Mouse (Mus musculus) kidney, postnatal 14 days (tissue): Measurements from ENCODE around the gene Sec61g.
"Not testable (repeated sequence)": the region's sequence is repeated elsewhere in the genome, so short reads cannot be mapped to it uniquely, and the experiment has no call there.

Experiments used
- DNase-seq: peaks from one replicate; pipeline ENCODE4 v3.0.0; 2022; ENCODE audit warnings: mixed read lengths

The Sec61g gene

DNA sequence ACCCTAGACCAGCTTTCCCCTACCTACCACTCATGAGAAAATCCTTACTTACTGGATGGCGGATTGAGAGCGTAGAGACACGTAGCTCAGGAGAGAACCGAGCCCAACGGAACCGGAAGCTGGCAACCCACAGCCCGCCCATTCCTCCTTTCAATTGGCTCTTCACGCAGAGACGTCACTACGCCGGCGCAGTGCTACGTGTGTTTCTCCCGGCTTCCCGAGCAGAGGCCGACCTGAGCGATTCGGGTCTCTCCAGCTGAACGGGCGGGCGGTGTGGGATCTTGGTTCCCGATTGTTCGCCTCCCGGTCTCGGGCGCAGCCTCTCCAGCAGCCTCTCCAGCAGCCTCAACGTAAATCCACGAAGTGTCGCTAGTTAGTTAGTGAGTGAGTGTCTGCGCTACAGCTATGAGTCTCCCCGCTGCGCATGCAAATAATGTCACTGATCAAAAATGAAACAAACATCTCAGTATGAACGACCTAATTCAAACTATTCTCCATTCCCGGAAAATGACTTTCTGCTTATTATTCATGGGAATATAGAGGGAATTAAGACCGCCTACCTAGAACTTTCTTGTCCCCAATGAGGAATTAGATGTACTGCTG lies at the start of gene Sec61g:
Sec61g (minus strand) TSS at position 433 of the 603 bp plus-strand sequence.
- peak; percentile 94 for DNase-seq

DNA sequence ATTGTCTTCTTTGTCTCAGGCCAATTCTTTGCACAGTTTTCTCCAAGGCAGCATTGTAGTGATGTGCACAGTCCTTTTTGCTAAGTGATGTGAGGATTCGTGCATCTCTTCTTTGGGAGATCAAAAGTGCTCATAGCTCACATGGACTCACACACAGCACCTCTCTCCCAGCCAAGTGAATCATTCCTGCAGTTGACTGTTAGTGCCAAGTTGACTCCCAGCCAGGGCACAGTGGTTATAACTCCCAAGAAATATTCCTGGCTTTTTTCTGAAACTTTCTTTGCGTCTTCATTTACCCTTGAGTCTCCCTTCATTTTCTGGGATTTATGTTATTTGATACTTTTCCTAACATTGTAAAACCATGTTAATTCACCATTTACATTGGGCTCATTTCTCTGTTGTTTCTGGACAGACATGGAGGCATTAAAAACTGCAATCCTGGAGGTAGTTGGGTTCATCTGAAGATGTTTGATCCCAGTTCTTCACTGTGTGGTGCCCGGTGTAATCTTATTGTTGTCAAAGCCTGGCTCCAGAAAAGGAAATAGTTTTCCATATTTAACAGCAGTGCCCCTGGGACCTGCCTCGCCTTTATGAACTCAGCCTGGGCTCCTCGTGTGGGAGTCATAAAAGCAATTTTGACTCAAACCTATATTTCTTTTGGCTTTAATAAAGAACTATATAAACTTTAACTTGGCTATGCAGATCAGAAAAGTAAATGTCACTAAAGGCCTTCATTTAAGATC lies 38.3 kb upstream of the Sec61g start:
- no peak for DNase-seq

DNA sequence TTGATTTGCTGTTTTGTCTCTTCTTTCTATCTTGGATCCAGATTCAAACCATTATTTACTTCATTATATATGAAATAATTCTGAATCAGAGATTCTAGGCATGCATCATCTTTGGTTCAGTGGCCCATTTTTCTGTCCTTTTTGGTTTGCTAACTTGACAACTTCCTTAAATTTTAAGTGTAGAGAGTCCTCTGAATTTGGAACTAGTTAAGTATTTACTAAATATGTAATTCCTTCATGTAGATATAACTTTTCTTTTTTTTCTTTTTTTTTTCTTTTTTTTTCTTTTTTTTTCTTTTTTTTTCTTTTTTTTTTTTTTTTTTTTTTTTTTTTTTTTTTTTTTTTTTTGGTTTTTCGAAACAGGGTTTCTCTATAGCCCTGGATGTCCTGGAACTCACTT lies 29.1 kb upstream of the Sec61g start:
- no peak for DNase-seq

DNA sequence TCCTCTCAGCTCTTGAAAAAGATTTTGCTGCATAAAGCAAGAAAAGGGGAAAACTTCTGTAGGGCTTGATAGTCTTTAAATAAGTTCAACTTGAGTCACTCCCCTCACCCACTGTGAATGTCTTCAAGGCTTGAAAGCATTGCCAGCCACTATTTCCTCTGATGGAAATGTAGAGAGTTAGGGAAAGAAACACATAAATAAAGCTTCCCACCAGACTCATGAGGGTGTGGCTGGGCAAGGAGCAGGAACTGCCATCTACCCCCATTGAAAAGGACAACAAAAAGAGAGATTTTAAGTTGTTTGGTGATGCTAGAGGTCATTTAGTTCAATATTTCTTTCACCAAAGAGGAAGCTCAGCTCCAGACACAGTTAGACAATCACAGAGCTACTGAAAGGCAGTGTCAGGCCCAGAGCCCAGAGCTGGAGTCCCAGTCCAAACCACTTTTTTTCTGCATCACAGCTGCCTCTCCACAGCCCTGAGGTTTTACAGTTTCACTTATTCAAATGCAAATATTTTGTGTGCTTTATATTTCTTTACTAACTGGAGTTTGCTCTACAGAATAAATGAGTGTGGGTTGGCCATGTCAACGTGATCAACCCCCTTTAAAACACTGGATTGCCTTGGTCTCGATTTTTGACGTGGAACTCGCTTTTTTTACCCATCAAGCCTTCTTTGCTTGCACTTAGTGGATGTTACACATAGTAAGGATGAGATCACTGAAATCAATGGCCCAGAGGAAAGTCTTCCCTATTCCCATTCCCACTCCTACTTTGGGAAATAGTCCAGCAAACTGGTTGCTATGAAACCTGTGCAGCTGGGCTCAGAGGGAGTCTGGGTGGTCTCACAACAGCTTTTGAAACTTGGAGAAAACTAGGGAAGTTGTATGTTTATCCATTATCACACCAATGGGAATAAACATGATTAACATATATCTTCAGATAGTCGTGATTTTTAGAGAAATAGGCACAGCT lies 26.6 kb upstream of the Sec61g start:
- DNase-seq = no peak

- DNase-seq = peak; percentile 24
Measured at GRCm38 (mm10) chr11:16532877-16533276, 24.6 kb upstream of the Sec61g start.

DNA sequence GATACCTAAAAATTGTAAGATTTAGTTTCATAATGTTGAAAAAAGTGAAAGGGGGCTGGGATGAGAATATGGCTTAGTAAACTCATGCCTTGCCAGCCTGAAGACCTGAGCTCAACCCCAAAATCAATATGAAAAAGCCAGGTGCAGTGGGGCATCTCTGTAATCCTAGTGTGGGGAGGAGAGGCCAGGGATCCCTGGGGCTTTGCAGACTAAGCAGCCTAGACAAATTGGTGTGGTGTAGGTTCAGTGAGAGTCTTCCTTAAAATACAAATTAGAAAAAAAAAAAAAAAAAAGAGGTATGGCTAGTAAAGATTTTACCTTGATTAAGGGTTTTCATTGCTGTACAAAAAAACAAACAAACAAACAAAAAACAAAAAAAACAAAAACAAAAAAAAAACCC lies 20.6 kb upstream of the Sec61g start:
- DNase-seq = no peak

- DNase-seq = no peak
Measured at GRCm38 (mm10) chr11:16528391-16528790, 20.1 kb upstream of the Sec61g start.

- DNase-seq = no peak
Measured at GRCm38 (mm10) chr11:16527743-16528142, 19.5 kb upstream of the Sec61g start.

DNA sequence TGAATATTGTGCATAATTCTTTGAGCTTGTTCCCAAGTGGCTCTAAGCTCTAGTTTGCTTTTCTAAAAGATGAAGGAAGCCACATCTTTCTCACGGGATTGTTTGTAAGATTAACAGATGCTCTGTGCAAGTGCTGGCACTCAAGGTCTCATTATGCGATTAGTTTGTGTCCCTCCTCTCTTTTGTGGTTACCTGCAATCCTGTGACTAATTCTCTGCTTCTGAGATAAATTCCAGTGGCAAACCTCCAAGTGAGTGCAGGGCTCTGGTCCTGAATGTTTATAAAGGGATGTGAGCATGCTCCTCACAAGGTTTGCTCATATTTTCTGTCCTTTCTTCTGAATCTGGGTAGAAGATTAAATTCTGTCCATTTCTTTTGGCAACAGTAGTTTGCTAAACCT lies 18.2 kb upstream of the Sec61g start:
- DNase-seq = no peak

GRCm38 (mm10) chr11:16525724-16526123 lies 17.4 kb upstream of the Sec61g start:
- DNase-seq = no peak

- peak; percentile 44 for DNase-seq
Measured at GRCm38 (mm10) chr11:16524917-16525640, 16.8 kb upstream of the Sec61g start.

GRCm38 (mm10) chr11:16515081-16515480 lies 6.8 kb upstream of the Sec61g start:
- DNase-seq = not testable (repeated sequence)

DNA sequence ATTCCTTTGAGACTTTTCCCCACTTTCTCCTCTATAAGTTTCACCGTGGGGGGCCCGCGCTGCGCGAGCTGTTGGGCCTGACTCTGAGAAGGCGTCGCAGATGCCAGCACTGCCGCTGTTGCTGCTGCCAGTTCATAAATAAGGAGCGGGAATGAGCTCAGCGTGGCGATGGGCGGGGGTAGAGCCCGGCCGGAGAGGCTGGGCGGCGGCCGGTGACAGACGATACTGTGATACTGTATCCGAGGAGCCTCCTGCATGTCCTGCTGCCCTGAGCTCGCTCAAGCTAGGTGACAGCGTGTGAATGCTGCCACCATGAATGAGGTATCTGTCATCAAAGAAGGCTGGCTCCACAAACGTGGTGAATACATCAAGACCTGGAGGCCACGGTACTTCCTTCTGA lies 5.9 kb upstream of the Sec61g start:
- DNase-seq = not testable (repeated sequence)

GRCm38 (mm10) chr11:16507385-16508051 lies 766 bp downstream of the Sec61g start:
- no peak for DNase-seq

GRCm38 (mm10) chr11:16505999-16506398 lies 2.3 kb downstream of the Sec61g start:
- no peak for DNase-seq

GRCm38 (mm10) chr11:16503150-16503549 lies 5.1 kb downstream of the Sec61g start:
- no peak for DNase-seq

DNA sequence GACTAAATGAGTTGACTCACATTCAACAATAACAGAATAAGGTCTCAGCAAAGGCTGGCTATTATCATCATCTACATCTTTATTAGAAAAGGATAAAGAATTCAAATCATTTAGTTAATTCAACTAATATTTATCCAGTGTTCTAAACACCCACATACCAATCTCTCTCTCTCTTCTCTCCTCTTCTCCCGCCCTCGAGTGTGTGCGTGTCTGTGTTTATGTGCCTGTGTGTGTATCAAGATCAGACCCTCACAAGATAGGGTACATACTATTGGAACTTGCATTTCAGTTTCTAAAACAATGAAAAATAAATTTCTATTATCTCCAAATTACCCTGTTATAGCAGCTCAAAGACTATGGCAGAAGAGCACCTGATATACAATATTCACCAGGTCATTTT lies 5.5 kb downstream of the Sec61g start:
- DNase-seq = no peak

DNA sequence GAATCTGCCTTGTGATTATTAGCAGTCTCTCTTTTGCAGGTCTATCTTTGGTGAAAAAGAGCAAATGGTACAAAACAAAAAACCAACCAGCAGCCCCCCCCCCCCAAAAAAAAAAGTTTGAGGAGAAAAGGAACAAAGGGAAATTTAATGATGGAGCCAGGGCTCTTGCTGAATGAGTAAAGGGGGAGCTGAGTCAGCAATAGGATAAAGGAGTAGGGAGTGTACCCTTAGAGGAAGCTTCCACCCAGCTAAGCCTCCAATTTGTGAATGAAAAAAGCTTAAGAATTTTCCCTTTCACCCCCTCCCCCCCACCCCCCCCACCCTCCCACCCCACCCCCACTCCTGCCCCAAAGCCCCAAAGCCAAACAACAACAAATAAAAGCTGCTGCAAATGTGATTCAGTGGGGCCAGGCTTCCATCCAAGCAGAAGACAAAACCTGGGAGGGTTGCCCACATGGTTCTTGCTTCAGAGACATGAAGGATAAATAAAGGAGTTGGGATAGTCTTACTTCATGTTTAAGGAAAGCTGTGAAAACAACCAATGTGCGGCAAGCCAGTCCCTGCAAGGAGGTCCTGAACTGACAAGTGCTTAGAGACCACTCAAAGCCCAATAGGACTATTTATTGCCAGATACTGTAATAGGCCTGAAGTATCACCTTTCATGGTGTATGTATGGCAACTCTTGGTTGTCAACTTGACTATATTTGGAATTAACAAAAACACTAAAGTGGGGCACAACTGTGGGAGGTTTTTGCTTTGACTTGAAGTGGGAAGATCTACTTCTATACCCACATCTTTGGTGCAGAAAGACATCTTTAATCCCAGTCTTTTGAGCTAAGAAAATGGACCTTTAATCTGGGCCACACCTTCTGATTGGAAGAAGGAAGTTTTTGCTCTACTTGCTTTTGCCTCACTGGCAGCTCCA lies 9.3 kb downstream of the Sec61g start:
- DNase-seq = no peak
